Mouse (Mus musculus) heart, postnatal 4 days (tissue): ENCODE measurements at regions not wholly inside any gene's neighbourhood (a gene's known extent, or its start where the extent isn't known, plus 50 kb on each side); places are given as distances from the start of the nearest gene placed in this dataset.
A peak's percentile ranks its signal among the peaks of the same experiment; 100 is the strongest.

Experiments used
- DNase-seq: peaks from one replicate; pipeline ENCODE4 v3.0.0; 2021

GRCm38 (mm10) chr17:72782775-72783174 lies 53.5 kb upstream of the Ypel5 start:
- DNase-seq: no peak

GRCm38 (mm10) chr17:72781786-72782185 lies 54.5 kb upstream of the Ypel5 start:
- DNase-seq: peak; percentile 77

- no peak for DNase-seq
These were observed 68.0 kb upstream of the Ypel5 start for GRCm38 (mm10) chr17:72768266-72768665.

GRCm38 (mm10) chr17:72760937-72761336 lies 75.3 kb upstream of the Ypel5 start:
- DNase-seq: no peak

- DNase-seq: no peak
These were observed 89.8 kb upstream of the Ypel5 start for GRCm38 (mm10) chr17:72746411-72746810.

GRCm38 (mm10) chr17:72733006-72733405 lies 103.2 kb upstream of the Ypel5 start:
- no peak for DNase-seq

GRCm38 (mm10) chr17:72731691-72732090 lies 104.6 kb upstream of the Ypel5 start:
- no peak for DNase-seq

GRCm38 (mm10) chr17:72731175-72731574 lies 105.1 kb upstream of the Ypel5 start:
- no peak for DNase-seq

GRCm38 (mm10) chr17:72720753-72721152 lies 115.5 kb upstream of the Ypel5 start:
- peak; percentile 11 for DNase-seq

- no peak for DNase-seq
These were observed 115.2 kb upstream of the Alk start for GRCm38 (mm10) chr17:72719618-72720017.

- no peak for DNase-seq
These were observed 87.2 kb upstream of the Alk start for GRCm38 (mm10) chr17:72691630-72692029.

GRCm38 (mm10) chr17:72689606-72690005 lies 85.2 kb upstream of the Alk start:
- no peak for DNase-seq

- DNase-seq: no peak
These were observed 84.4 kb upstream of the Alk start for GRCm38 (mm10) chr17:72688800-72689199.

- DNase-seq: no peak
These were observed 70.2 kb upstream of the Alk start for GRCm38 (mm10) chr17:72674658-72675057.

- no peak for DNase-seq
These were observed 67.6 kb upstream of the Alk start for GRCm38 (mm10) chr17:72672010-72672409.

- DNase-seq: no peak
These were observed 62.5 kb upstream of the Alk start for GRCm38 (mm10) chr17:72666961-72667360.

- DNase-seq: no peak
These were observed 57.3 kb upstream of the Alk start for GRCm38 (mm10) chr17:72661678-72662077.

- DNase-seq: no peak
These were observed 54.3 kb upstream of the Alk start for GRCm38 (mm10) chr17:72658744-72659143.

GRCm38 (mm10) chr17:72657826-72658225 lies 53.4 kb upstream of the Alk start:
- no peak for DNase-seq
